ENCODE assay signal across 37 mouse cellular contexts in genomic region chr11:7187472-7187871, GRCm38 (mm10). TPM values are rescaled to one million over a fixed set of nuclear protein-coding genes. Genes with fewer than 3 reads are reported as not detected.
"Had no signal": no experiment of that assay in that cellular context is flagged by ENCODE, and none has a peak within 500 bp of the region (broad histone marks: within the 10 kb centered on the region; RNA-seq: fewer than 3 reads in every experiment).

No protein-coding gene starts in this region.

- H3K4me3 ChIP-seq: gastrocnemius, adult 2 months; heart, embryonic 10.5 days; heart, embryonic 12.5 days; hindbrain, embryonic 10.5 days; hindbrain, embryonic 12.5 days; intestine, embryonic 15.5 days; layer of hippocampus, adult 2 months; left cerebral cortex, adult 2 months; limb, embryonic 10.5 days; limb, embryonic 12.5 days; liver, embryonic 13.5 days; liver, embryonic 15.5 days had no signal

- H3K27ac ChIP-seq: gastrocnemius, adult 2 months; heart, embryonic 10.5 days; hindbrain, embryonic 10.5 days; hindbrain, embryonic 12.5 days; hindbrain, embryonic 14.5 days; intestine, embryonic 15.5 days; layer of hippocampus, adult 2 months; left cerebral cortex, adult 2 months; limb, embryonic 10.5 days; limb, embryonic 12.5 days; liver, embryonic 13.5 days; liver, embryonic 15.5 days had no signal

- H3K4me2 ChIP-seq: heart, embryonic 12.5 days; hindbrain, embryonic 12.5 days; hindbrain, embryonic 14.5 days; intestine, embryonic 15.5 days; limb, embryonic 12.5 days; liver, embryonic 13.5 days; liver, embryonic 15.5 days had no signal

- H3K36me3 ChIP-seq: heart, embryonic 10.5 days; heart, embryonic 12.5 days; hindbrain, embryonic 10.5 days; hindbrain, embryonic 12.5 days; intestine, embryonic 15.5 days; limb, embryonic 10.5 days; limb, embryonic 12.5 days; liver, embryonic 13.5 days; liver, embryonic 15.5 days had no signal

- H3K27me3 ChIP-seq: hindbrain, embryonic 12.5 days; intestine, embryonic 15.5 days; limb, embryonic 12.5 days; liver, embryonic 13.5 days; liver, embryonic 15.5 days had no signal

- H3K4me1 ChIP-seq: intestine, embryonic 15.5 days; liver, embryonic 15.5 days had no signal

- H3K9ac ChIP-seq: heart, embryonic 12.5 days; hindbrain, embryonic 12.5 days; hindbrain, embryonic 14.5 days; intestine, embryonic 15.5 days; limb, embryonic 12.5 days; liver, embryonic 13.5 days; liver, embryonic 15.5 days had no signal

- DNase-seq: gastrocnemius, adult 2 months; gastrocnemius, postnatal 10 days; gastrocnemius, postnatal 25 days; heart, adult 18-20 months; heart, postnatal 10 days; heart, postnatal 4 days; kidney, adult 18-20 months; kidney, adult 8-10 months; kidney, postnatal 10 days; kidney, postnatal 25 days; kidney, postnatal 4 days; liver, embryonic 13.5 days had no signal

- H3K9me3 ChIP-seq: heart, embryonic 10.5 days; heart, embryonic 12.5 days; hindbrain, embryonic 10.5 days; hindbrain, embryonic 12.5 days; intestine, embryonic 15.5 days; limb, embryonic 10.5 days; limb, embryonic 12.5 days; liver, embryonic 13.5 days; liver, embryonic 15.5 days had no signal

- ATAC-seq: hindbrain, embryonic 16.5 days; inflammation-experienced regulatory T-cells, adult 6 months; intestine, embryonic 15.5 days; intestine, postnatal 0 days had no signal

RNA-seq across cellular contexts. Expression of gene Gm11985, which starts 0.9 kb away (rescaled TPM):
- total RNA-seq: gastrocnemius, adult 2 months; gastrocnemius, postnatal 10 days; gastrocnemius, postnatal 25 days; gastrocnemius, postnatal 4 days; granulocyte monocyte progenitor cell, adult 5-6 weeks; heart, adult 18-20 months; heart, adult 8-10 months; heart, postnatal 10 days; heart, postnatal 25 days; heart, postnatal 4 days; layer of hippocampus, adult 2 months; layer of hippocampus, postnatal 10 days; layer of hippocampus, postnatal 25 days; left cerebral cortex, adult 2 months; left cerebral cortex, postnatal 14 days; left cerebral cortex, postnatal 36 days had no signal
- polyA plus RNA-seq: heart, embryonic 12.5 days; heart, embryonic 14.5 days; heart, embryonic 16.5 days; hindbrain, embryonic 10.5 days; hindbrain, embryonic 12.5 days; hindbrain, embryonic 14.5 days; hindbrain, embryonic 16.5 days; inflammation-experienced regulatory T-cells, adult 6 months; intestine, embryonic 15.5 days; intestine, postnatal 0 days; kidney, embryonic 14.5 days; limb, embryonic 10.5 days; limb, embryonic 12.5 days; liver, embryonic 13.5 days; liver, embryonic 15.5 days had no signal

RNA-seq across cellular contexts. Expression of gene Igfbp1, which starts 10.1 kb away (rescaled TPM):
- total RNA-seq: gastrocnemius, adult 2 months; gastrocnemius, postnatal 25 days; granulocyte monocyte progenitor cell, adult 5-6 weeks; heart, adult 18-20 months; heart, adult 8-10 months; heart, postnatal 10 days; heart, postnatal 25 days; heart, postnatal 4 days; layer of hippocampus, postnatal 25 days; left cerebral cortex, adult 2 months; left cerebral cortex, postnatal 36 days had no signal
- polyA plus RNA-seq: heart, embryonic 14.5 days; hindbrain, embryonic 14.5 days; inflammation-experienced regulatory T-cells, adult 6 months had no signal

RNA-seq across cellular contexts. Expression of gene Igfbp3, which starts 26.3 kb away (rescaled TPM):
- total RNA-seq: granulocyte monocyte progenitor cell, adult 5-6 weeks had no signal
- polyA plus RNA-seq: inflammation-experienced regulatory T-cells, adult 6 months had no signal
